Mouse (Mus musculus) stomach, embryonic 16.5 days (tissue): ENCODE measurements at regions not wholly inside any gene's neighbourhood (a gene's known extent, or its start where the extent isn't known, plus 50 kb on each side); places are given as distances from the start of the nearest gene placed in this dataset.
A peak's percentile ranks its signal among the peaks of the same experiment; 100 is the strongest.

Experiments
- ATAC-seq: fragments of 200-750 bp; cut with Nextera tagmentation; 2 replicates; pipeline ENCODE4 v1.8.0; 2017; ENCODE audit warnings: moderate number of reproducible peaks, moderate TSS enrichment; ENCODE audit not compliant: insufficient read depth, low FRiP score
- H3K27ac ChIP-seq: fragments of 300-500 bp; sonication (generic); 2 replicates; pipeline ENCODE4 v1.5.1; 2014; ENCODE audit warnings: low read length
- H3K27me3 ChIP-seq: fragments of 300-500 bp; sonication (generic); 2 replicates; pipeline ENCODE4 v1.6.1; 2014; ENCODE audit warnings: low read length, control low read depth, mixed read lengths; ENCODE audit not compliant: control insufficient read depth, insufficient read depth
- H3K36me3 ChIP-seq: fragments of 300-500 bp; sonication (generic); 2 replicates; pipeline ENCODE4 v1.6.1; 2014; ENCODE audit warnings: low read length; ENCODE audit not compliant: control insufficient read depth, insufficient read depth
- H3K4me1 ChIP-seq: fragments of 300-500 bp; sonication (generic); 2 replicates; pipeline ENCODE4 v1.6.1; 2014; ENCODE audit warnings: low read length, control low read depth, mixed read lengths; ENCODE audit not compliant: control insufficient read depth, insufficient read depth
- H3K4me2 ChIP-seq: fragments of 300-500 bp; sonication (generic); 2 replicates; pipeline ENCODE4 v1.6.1; 2014; ENCODE audit warnings: low read depth, low read length, mixed read lengths
- H3K4me3 ChIP-seq: fragments of 300-500 bp; sonication (generic); replicated peaks from 2 replicates; pipeline ENCODE4 v1.5.1; 2014; ENCODE audit warnings: mild to moderate bottlenecking, low read length
- H3K9ac ChIP-seq: fragments of 300-500 bp; sonication (generic); 2 replicates; pipeline ENCODE4 v1.6.1; 2014; ENCODE audit warnings: low read length
- H3K9me3 ChIP-seq: fragments of 300-500 bp; sonication (generic); replicated peaks from 2 replicates; pipeline ENCODE4 v1.6.1; 2016; ENCODE audit warnings: low read length, control low read depth; ENCODE audit not compliant: control insufficient read depth
- WGBS: fragments of 180-500 bp; shearing (Covaris S2); extraction: QIAGEN DNeasy Blood & Tissue Kit; methylation state at CpG from one replicate; pipeline ENCODE4 v1.1.7; 2014; 5-methylcytosine and 5-hydroxymethylcytosine counted together

- no peaks in the 10 kb centered on the region for H3K9me3 ChIP-seq
- no peak for ATAC-seq
- no peak overlapping the region for H3K4me2 ChIP-seq
- 21% methylated on average over 7 of the region's 7 CpGs for WGBS
- no peaks in the 10 kb centered on the region for H3K27me3 ChIP-seq
- H3K4me1 ChIP-seq, result no peaks in the 10 kb centered on the region
- no peak overlapping the region for H3K4me3 ChIP-seq
- no peak overlapping the region for H3K9ac ChIP-seq
- no peaks in the 10 kb centered on the region for H3K36me3 ChIP-seq
- H3K27ac ChIP-seq, result no peak overlapping the region
These were observed 94.1 kb upstream of the Atxn1 start for GRCm38 (mm10) chr13:46058862-46059261.

GRCm38 (mm10) chr13:46058341-46058740 lies 93.5 kb upstream of the Atxn1 start:
- H3K4me3 ChIP-seq, result no peak overlapping the region
- H3K4me2 ChIP-seq, result no peak overlapping the region
- H3K27me3 ChIP-seq, result no peaks in the 10 kb centered on the region
- H3K9ac ChIP-seq, result no peak overlapping the region
- H3K36me3 ChIP-seq, result no peaks in the 10 kb centered on the region
- no peak overlapping the region for H3K27ac ChIP-seq
- H3K4me1 ChIP-seq, result no peaks in the 10 kb centered on the region
- no peak for ATAC-seq
- no peaks in the 10 kb centered on the region for H3K9me3 ChIP-seq
- 57% methylated on average over 3 of the region's 3 CpGs for WGBS

- Histone ChIP-seq H3K9ac (no peak overlapping the region), H3K4me2 (no peak overlapping the region), H3K27ac (no peak overlapping the region), H3K27me3 (no peaks in the 10 kb centered on the region), H3K4me3 (no peak overlapping the region), H3K9me3 (no peaks in the 10 kb centered on the region), H3K4me1 (no peaks in the 10 kb centered on the region), H3K36me3 (no peaks in the 10 kb centered on the region)
- ATAC-seq, result no peak
- 76% methylated on average over 3 of the region's 3 CpGs for WGBS
These were observed 90.6 kb upstream of the Atxn1 start for GRCm38 (mm10) chr13:46055410-46055809.

- no peaks in the 10 kb centered on the region for H3K9me3 ChIP-seq
- no peaks in the 10 kb centered on the region for H3K27me3 ChIP-seq
- no peak overlapping the region for H3K9ac ChIP-seq
- 0 out of 2 replicates have a peak overlapping the region, but pooled peaks have one; percentile 2 for H3K4me3 ChIP-seq
- WGBS, result 61% methylated on average over 12 of the region's 12 CpGs
- peak; percentile 81; the same call in 1 of the 2 replicates for ATAC-seq
- no peak overlapping the region for H3K27ac ChIP-seq
- H3K4me1 ChIP-seq, result no peaks in the 10 kb centered on the region
- H3K4me2 ChIP-seq, result no peak overlapping the region
- H3K36me3 ChIP-seq, result no peaks in the 10 kb centered on the region
These were observed 78.8 kb upstream of the Atxn1 start for GRCm38 (mm10) chr13:46043568-46043967.

- H3K9ac ChIP-seq, result no peak overlapping the region
- 54% methylated on average over 10 of the region's 10 CpGs for WGBS
- H3K9me3 ChIP-seq, result no peaks in the 10 kb centered on the region
- no peak overlapping the region for H3K4me2 ChIP-seq
- no peak; the same call in 1 of the 2 replicates for ATAC-seq
- H3K4me3 ChIP-seq, result 0 out of 2 replicates have a peak overlapping the region, but pooled peaks have one; percentile 2
- no peak overlapping the region for H3K27ac ChIP-seq
- H3K27me3 ChIP-seq, result no peaks in the 10 kb centered on the region
- no peaks in the 10 kb centered on the region for H3K36me3 ChIP-seq
- no peaks in the 10 kb centered on the region for H3K4me1 ChIP-seq
These were observed 78.2 kb upstream of the Atxn1 start for GRCm38 (mm10) chr13:46043016-46043415.

DNA sequence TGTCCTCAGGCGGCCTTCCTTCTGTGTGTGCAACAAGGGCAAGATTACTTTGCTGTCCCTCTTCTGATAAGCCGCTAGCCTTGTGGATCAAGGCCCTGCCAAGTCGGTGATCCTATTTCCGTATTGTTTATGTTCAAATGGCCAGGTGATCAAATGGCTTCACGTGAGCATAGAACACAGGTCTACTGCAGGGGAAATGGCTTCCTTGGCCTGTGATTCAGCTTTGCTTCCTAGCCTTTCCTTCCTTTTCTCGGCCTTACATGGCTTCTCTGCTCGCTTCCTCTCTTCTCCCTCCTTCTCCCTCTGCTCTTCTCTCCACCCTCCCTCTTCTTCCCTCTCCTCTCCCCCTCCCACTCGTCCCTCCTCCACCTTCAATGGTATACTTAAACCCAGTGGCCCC lies 77.4 kb upstream of the Atxn1 start:
- no peaks in the 10 kb centered on the region for H3K27me3 ChIP-seq
- no peaks in the 10 kb centered on the region for H3K4me1 ChIP-seq
- ATAC-seq, result no peak
- H3K4me2 ChIP-seq, result no peak overlapping the region
- H3K4me3 ChIP-seq, result no peak overlapping the region
- WGBS, result 59% methylated on average over 8 of the region's 8 CpGs
- H3K9me3 ChIP-seq, result no peaks in the 10 kb centered on the region
- H3K9ac ChIP-seq, result no peak overlapping the region
- no peaks in the 10 kb centered on the region for H3K36me3 ChIP-seq
- no peak overlapping the region for H3K27ac ChIP-seq

GRCm38 (mm10) chr13:46041475-46041874 lies 76.7 kb upstream of the Atxn1 start:
- no peak for ATAC-seq
- no peak overlapping the region for H3K27ac ChIP-seq
- H3K27me3 ChIP-seq, result no peaks in the 10 kb centered on the region
- no peaks in the 10 kb centered on the region for H3K9me3 ChIP-seq
- no peaks in the 10 kb centered on the region for H3K36me3 ChIP-seq
- H3K4me2 ChIP-seq, result no peak overlapping the region
- H3K9ac ChIP-seq, result no peak overlapping the region
- no peaks in the 10 kb centered on the region for H3K4me1 ChIP-seq
- 88% methylated on average over 4 of the region's 4 CpGs for WGBS
- H3K4me3 ChIP-seq, result no peak overlapping the region

DNA sequence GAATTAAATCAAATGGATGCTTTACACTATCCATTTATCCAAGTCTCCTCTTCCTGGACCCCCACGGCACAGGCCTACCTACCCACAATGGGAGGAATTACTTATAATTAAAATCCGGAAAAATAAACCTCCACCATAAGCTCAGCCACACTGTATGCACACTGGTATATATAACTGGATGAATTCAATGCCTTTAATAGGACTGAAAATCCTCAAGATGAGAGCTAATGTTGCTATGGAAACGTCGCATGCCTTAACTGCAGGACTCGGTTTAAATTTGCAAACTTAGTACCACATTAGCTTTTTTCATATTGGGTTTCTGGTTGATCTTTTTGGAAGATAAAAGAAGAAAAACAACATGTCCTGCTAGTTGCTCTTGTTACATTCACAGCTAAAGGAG lies 75.3 kb upstream of the Atxn1 start:
- WGBS, result 91% methylated on average over 5 of the region's 5 CpGs

DNA sequence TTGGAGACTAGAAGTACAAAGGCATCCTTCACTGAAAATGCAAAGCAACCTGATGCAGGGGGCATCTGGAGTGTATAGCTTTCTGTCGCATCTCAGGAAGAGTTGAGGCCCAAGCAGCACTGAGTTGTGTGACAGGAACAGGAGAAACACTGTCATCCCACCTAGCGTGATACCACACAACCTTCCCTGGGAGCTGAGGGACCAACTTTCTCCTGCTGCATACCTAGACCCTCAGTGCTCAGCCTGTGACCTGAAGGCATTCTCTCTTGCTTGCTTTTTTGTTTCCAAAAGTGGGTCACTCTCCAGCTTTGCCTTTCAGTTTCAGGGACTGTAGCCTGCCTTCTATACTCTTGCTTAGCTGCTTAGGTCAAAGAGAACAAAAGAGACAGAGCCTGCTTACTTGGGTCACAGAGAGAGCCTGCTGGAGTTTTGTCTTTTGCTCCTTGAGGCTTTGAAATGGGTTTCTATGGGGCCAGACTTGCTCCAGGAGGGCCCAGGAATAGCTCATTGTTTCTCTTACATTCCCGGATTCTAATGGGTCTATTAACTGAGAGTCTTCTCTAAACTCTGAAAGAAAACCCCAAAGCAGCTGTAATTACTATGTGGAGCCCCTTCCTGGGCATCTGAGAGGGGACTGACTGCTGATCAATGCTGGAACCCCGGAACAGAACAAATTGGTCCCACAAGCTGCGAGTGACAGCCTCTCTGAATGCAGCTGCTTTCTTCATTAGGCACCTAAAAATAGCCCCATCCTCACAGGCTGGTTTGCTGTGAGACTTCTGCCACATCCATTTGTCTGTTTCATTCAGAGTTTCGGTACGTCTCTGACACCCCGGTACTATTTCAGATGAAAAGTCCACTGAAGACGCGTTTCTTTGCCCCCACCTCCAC lies 73.9 kb upstream of the Atxn1 start:
- no peak overlapping the region for H3K27ac ChIP-seq
- no peaks in the 10 kb centered on the region for H3K9me3 ChIP-seq
- H3K4me1 ChIP-seq, result no peaks in the 10 kb centered on the region
- H3K9ac ChIP-seq, result no peak overlapping the region
- H3K4me3 ChIP-seq, result no peak overlapping the region
- 68% methylated on average over 10 of the region's 10 CpGs for WGBS
- ATAC-seq, result no peak
- no peaks in the 10 kb centered on the region for H3K27me3 ChIP-seq
- no peak overlapping the region for H3K4me2 ChIP-seq
- H3K36me3 ChIP-seq, result no peaks in the 10 kb centered on the region

More for the DNA sequence above, 75.3 kb upstream of the Atxn1 start:
- no peak for ATAC-seq
- H3K4me1 ChIP-seq, result no peaks in the 10 kb centered on the region
- no peaks in the 10 kb centered on the region for H3K9me3 ChIP-seq
- no peaks in the 10 kb centered on the region for H3K27me3 ChIP-seq
- no peaks in the 10 kb centered on the region for H3K36me3 ChIP-seq
- no peak overlapping the region for H3K9ac ChIP-seq
- no peak overlapping the region for H3K27ac ChIP-seq
- no peak overlapping the region for H3K4me3 ChIP-seq
- H3K4me2 ChIP-seq, result no peak overlapping the region
